21 mouse cellular contexts compared by ENCODE assay signal in the genomic region with DNA sequence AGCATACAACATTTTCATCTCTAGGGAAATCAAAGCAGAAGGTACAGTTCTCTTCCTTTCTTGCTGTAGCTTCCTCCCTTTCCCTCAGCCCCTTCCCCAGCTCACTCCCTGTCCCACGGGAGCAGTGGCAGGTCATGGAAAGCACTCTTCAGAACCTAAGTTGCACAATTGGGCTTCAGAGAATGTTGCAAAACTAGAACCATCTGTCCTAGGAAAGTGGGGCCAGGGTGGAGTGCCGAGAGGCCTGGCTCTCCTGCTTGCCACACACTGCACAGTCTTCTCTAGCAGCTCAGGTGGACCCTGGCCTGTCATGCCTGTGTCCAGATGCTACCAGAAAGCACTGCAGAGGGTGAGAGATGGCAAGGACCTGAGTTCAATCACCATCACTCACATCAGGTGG. TPM values are rescaled to one million over a fixed set of nuclear protein-coding genes. Genes with fewer than 3 reads are reported as not detected.
DNase-seq lines count a peak whose midpoint lies in the region; ATAC-seq lines count a peak whose summit lies in the region.
"Had no signal": no experiment of that assay in that cellular context is flagged by ENCODE, and none has a peak within 500 bp of the region (broad histone marks: within the 10 kb centered on the region; RNA-seq: fewer than 3 reads in every experiment).

No protein-coding gene starts in this region.

- H3K4me2 ChIP-seq in stomach, embryonic 15.5 days, result no peak overlapping the region
- H3K4me2 ChIP-seq in midbrain, embryonic 14.5 days (ENCODE audit: low read length), result no peak overlapping the region
- H3K4me2 ChIP-seq: heart, embryonic 13.5 days; midbrain, embryonic 12.5 days; neural tube, embryonic 15.5 days had no signal

- H3K9me3 ChIP-seq in stomach, embryonic 15.5 days, result no peaks in the 10 kb centered on the region
- no peaks in the 10 kb centered on the region for H3K9me3 ChIP-seq in hindbrain, embryonic 10.5 days
- H3K9me3 ChIP-seq in midbrain, embryonic 14.5 days (ENCODE audit: control insufficient read depth, low read length), result no peaks in the 10 kb centered on the region
- H3K9me3 ChIP-seq: heart, embryonic 13.5 days; midbrain, embryonic 12.5 days; neural tube, embryonic 15.5 days had no signal

- 73% methylated on average over 2 of the region's 2 CpGs for WGBS in stomach, embryonic 15.5 days
- WGBS in hindbrain, embryonic 10.5 days, result 65% methylated on average over 2 of the region's 2 CpGs
- 87% methylated on average over 2 of the region's 2 CpGs for WGBS in midbrain, embryonic 14.5 days

- H3K9ac ChIP-seq in stomach, embryonic 15.5 days, result no peak overlapping the region
- H3K9ac ChIP-seq in midbrain, embryonic 14.5 days (replicated peaks; ENCODE audit: low read length), result no peak overlapping the region
- H3K9ac ChIP-seq: heart, embryonic 13.5 days; liver, embryonic 14.5 days; midbrain, embryonic 12.5 days; neural tube, embryonic 15.5 days had no signal

- peaks cover 16% of the 10 kb centered on the region for H3K36me3 ChIP-seq in stomach, embryonic 15.5 days
- H3K36me3 ChIP-seq in hindbrain, embryonic 10.5 days, result peaks cover 60% of the 10 kb centered on the region
- H3K36me3 ChIP-seq in midbrain, embryonic 14.5 days (ENCODE audit: control insufficient read depth, insufficient read depth, low read length), result no peaks in the 10 kb centered on the region
- H3K36me3 ChIP-seq: neural tube, embryonic 15.5 days had no signal

- H3K27me3 ChIP-seq in stomach, embryonic 15.5 days (replicated peaks), result no peaks in the 10 kb centered on the region
- H3K27me3 ChIP-seq in hindbrain, embryonic 10.5 days (ENCODE audit: insufficient read depth, poor library complexity, severe bottlenecking), result no peaks in the 10 kb centered on the region
- H3K27me3 ChIP-seq in midbrain, embryonic 14.5 days (ENCODE audit: control insufficient read depth, insufficient read depth, low read length), result no peaks in the 10 kb centered on the region
- H3K27me3 ChIP-seq: heart, embryonic 13.5 days; midbrain, embryonic 12.5 days; neural tube, embryonic 15.5 days had no signal

- H3K4me1 ChIP-seq in stomach, embryonic 15.5 days, result peaks cover 5% of the 10 kb centered on the region; the same call in 1 of the 2 replicates
- peaks cover 7% of the 10 kb centered on the region; the same call in 1 of the 2 replicates for H3K4me1 ChIP-seq in hindbrain, embryonic 10.5 days (replicated peaks)
- no peaks in the 10 kb centered on the region for H3K4me1 ChIP-seq in midbrain, embryonic 14.5 days (ENCODE audit: control insufficient read depth, insufficient read depth, low read length)

- intact Hi-C loops in heart, postnatal 25 days (cut with DNase I), result loop anchor here (5.0 kb wide), 1 partner anchor 48 kb away; no protein-coding TSS in a partner anchor

- peak; percentile 95 for DNase-seq in heart, adult 11 months
- DNase-seq in heart, postnatal 25 days (ENCODE audit: low spot score), result no peak
- DNase-seq in adipocyte (ENCODE audit: low spot score), result peak; percentile 75
- DNase-seq in fat pad, adult 2 months (ENCODE audit: extremely low read depth, low read depth, low spot score), result peak; percentile 31
- no peak for DNase-seq in hindbrain, embryonic 10.5 days (ENCODE audit: low spot score)
- no peak for DNase-seq in midbrain, embryonic 14.5 days
- DNase-seq: cerebellum, postnatal 10 days; gastrocnemius, postnatal 36 days; heart, postnatal 4 days; kidney, adult 18-20 months; kidney, postnatal 25 days; layer of hippocampus, adult 9-11 months; thymus, adult 18-20 months had no signal

- H3K27ac ChIP-seq in stomach, embryonic 15.5 days, result peak overlapping the region; percentile 44; the same call in 1 of the 2 replicates
- no peak overlapping the region for H3K27ac ChIP-seq in hindbrain, embryonic 10.5 days
- no peak overlapping the region for H3K27ac ChIP-seq in midbrain, embryonic 14.5 days (replicated peaks; ENCODE audit: low read depth, low read length)
- H3K27ac ChIP-seq: heart, embryonic 13.5 days; liver, embryonic 14.5 days; midbrain, embryonic 12.5 days; neural tube, embryonic 15.5 days had no signal

- no peak for ATAC-seq in stomach, embryonic 15.5 days (ENCODE audit: insufficient read depth, low FRiP score, low read depth)
- ATAC-seq in midbrain, embryonic 14.5 days (ENCODE audit: low FRiP score, low TSS enrichment), result no peak
- ATAC-seq: forebrain, embryonic 16.5 days had no signal

- H3K4me3 ChIP-seq in stomach, embryonic 15.5 days (replicated peaks), result no peak overlapping the region
- no peak overlapping the region for H3K4me3 ChIP-seq in hindbrain, embryonic 10.5 days
- no peak overlapping the region for H3K4me3 ChIP-seq in midbrain, embryonic 14.5 days (replicated peaks; ENCODE audit: low read depth, low read length)
- H3K4me3 ChIP-seq: erythroblast, embryonic 14.5 days; heart, embryonic 13.5 days; midbrain, embryonic 12.5 days; myocyte; neural tube, embryonic 15.5 days had no signal

RNA-seq across cellular contexts. Expression of a gene that starts 35.1 kb away (rescaled TPM):
- total RNA-seq in heart, postnatal 25 days (2021), result 10 to 100 TPM; 82.2 to 88.4 TPM
- polyA plus RNA-seq in stomach, embryonic 15.5 days (2015; fragmentation: Nextera tagmentation; extraction: Ambion mirVana), result 27.3 and 29.8 TPM in 2 replicates
- polyA plus RNA-seq in hindbrain, embryonic 10.5 days (2016; fragmentation: Nextera tagmentation; extraction: Ambion mirVana), result 25.7 and 28.6 TPM in 2 replicates
- 5.0 and 7.1 TPM in 2 replicates for polyA plus RNA-seq in midbrain, embryonic 14.5 days (2014; fragmentation: Nextera tagmentation; extraction: Ambion mirVana)

RNA-seq across cellular contexts. Expression of a gene that starts 49.3 kb away (rescaled TPM):
- 1 to 10 TPM in 1 of 2 experiments, under 1 TPM in 1; 0.94 to 1.1 TPM for total RNA-seq in heart, postnatal 25 days (2021)
- polyA plus RNA-seq in stomach, embryonic 15.5 days (2015; fragmentation: Nextera tagmentation; extraction: Ambion mirVana), result 4.3 and 5.2 TPM in 2 replicates
- 0.57 and 0.93 TPM in 2 replicates for polyA plus RNA-seq in hindbrain, embryonic 10.5 days (2016; fragmentation: Nextera tagmentation; extraction: Ambion mirVana)
- polyA plus RNA-seq in midbrain, embryonic 14.5 days (2014; fragmentation: Nextera tagmentation; extraction: Ambion mirVana), result 0.70 and 1.3 TPM in 2 replicates
- polyA plus RNA-seq: erythroblast, embryonic 14.5 days had no signal

RNA-seq across cellular contexts. Expression of a gene that starts 53.6 kb away (rescaled TPM):
- 10 to 100 TPM; 20.0 to 24.4 TPM for total RNA-seq in heart, postnatal 25 days (2021)
- 10.1 and 11.7 TPM in 2 replicates for polyA plus RNA-seq in stomach, embryonic 15.5 days (2015; fragmentation: Nextera tagmentation; extraction: Ambion mirVana)
- 16.2 and 17.0 TPM in 2 replicates for polyA plus RNA-seq in hindbrain, embryonic 10.5 days (2016; fragmentation: Nextera tagmentation; extraction: Ambion mirVana)
- 14.8 and 19.4 TPM in 2 replicates for polyA plus RNA-seq in midbrain, embryonic 14.5 days (2014; fragmentation: Nextera tagmentation; extraction: Ambion mirVana)

Comparison
In these comparisons a context has a peak if more than half of its experiments do, and no peak if none do; other contexts are left out.
1. DNase-seq: peak in heart, adult 11 months (single experiment), adipocyte (single experiment) and fat pad, adult 2 months (single experiment); none in heart, postnatal 25 days (single experiment), hindbrain, embryonic 10.5 days (single experiment) and midbrain, embryonic 14.5 days (single experiment).